Mouse (Mus musculus): ENCODE data around the gene Rnd2. TPM values are rescaled to one million over a fixed set of nuclear protein-coding genes. Genes with fewer than 3 reads are reported as not detected.
"Not testable (repeated sequence)": the region's sequence is repeated elsewhere in the genome, so short reads cannot be mapped to it uniquely, and the experiment has no call there.

Gene Rnd2
- total RNA-seq, 2 experiments from 2014 or later: 145 to 159 TPM

- peak; percentile 41 to 48 for DNase-seq (ENCODE audit: extremely low spot score in 1 of 2, low spot score in 1 of 2)
Measured at GRCm38 (mm10) chr11:101467477-101468262, 2.9 kb downstream of the Rnd2 start.

- DNase-seq (ENCODE audit: extremely low spot score in 1 of 2, low spot score in 1 of 2): peak; percentile 17 to 37
Measured at GRCm38 (mm10) chr11:101468263-101468688, 3.5 kb downstream of the Rnd2 start.

DNA sequence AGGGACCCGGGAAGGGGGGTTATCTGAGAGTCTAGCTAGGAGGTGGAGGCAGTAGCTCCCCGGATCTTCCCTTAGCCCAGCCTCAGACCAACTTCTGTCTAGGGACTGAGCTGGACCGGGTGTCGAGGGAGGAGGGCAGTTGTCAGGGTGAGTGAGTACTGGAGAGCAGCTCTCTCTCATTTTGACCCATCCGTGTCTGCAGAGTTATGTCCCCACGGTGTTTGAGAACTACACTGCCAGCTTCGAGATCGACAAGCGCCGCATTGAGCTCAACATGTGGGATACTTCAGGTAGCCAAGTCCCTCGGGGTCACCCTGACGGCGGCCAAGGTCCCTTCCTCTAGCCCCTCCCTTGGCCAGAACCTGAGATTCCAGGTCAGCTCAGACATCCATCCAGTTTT lies 3.9 kb downstream of the Rnd2 start:
- no peak for DNase-seq (ENCODE audit: extremely low spot score in 1 of 2, low spot score in 1 of 2)

DNA sequence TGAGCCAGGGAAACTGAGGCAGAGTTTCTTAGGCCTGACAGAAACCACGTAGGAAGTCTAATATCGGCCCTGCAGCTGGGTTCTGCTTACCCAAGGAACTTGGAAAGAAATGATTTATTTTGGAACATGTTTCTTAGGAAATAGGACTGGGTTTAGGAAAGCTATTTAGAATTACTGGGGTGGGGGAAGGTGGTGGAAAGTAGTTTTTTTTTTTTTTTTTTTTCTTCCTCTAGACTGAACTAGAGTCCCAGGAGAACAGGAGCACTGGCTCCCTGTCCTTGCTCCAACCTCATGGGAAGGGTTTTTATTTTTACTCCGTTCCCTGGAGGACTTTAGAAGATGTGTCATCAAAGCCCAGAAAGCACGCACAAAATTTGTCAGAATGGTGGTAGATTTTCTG lies 4.4 kb downstream of the Rnd2 start:
- no peak for DNase-seq (ENCODE audit: extremely low spot score in 1 of 2, low spot score in 1 of 2)

DNA sequence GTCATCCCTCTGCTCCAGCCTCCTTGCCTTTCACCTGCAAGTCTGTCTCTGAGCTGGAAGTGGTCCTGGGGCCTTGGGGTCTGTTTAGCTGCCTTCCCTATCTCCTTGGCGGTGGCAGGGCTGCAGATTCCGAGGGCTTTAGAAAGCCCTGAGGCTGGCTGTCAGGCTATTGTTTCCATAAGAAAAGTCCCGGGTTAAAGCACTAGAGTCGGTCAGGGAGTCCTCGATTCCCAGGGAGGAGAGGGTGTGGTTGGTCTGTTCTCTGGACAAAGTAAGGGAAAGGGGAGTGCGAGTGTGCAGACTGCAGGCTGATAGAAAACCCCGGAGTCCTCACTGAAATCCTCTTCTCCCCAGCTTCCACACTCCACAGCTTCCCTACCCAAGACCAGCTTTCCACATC lies 5.4 kb downstream of the Rnd2 start:
- no peak for DNase-seq (ENCODE audit: extremely low spot score in 1 of 2, low spot score in 1 of 2)

DNA sequence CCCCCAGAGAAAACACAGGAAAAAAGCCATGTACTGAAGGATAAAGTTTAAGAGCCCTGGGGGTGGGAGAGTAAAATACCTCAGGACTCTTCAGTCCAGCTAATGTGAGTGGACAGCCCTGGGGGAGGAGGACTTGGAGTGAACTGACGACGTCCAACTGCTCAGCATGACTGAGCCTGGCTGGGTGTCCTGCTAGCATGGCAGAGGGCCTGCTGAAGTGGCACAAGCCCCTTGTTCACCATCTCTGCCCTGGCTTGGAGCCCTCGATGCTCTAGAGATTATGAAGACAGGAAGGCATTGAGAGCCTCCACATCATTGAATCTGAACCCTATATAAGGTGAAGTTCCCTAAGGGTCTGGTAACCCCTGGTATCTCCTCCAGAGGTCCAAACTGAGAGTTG lies 7.1 kb downstream of the Rnd2 start:
- no peak for DNase-seq (ENCODE audit: extremely low spot score in 1 of 2, low spot score in 1 of 2)

- DNase-seq (ENCODE audit: extremely low spot score in 1 of 2, low spot score in 1 of 2): peak in 1 of 2 experiments; percentile 29
Measured at GRCm38 (mm10) chr11:101472336-101472735, 7.5 kb downstream of the Rnd2 start.

DNA sequence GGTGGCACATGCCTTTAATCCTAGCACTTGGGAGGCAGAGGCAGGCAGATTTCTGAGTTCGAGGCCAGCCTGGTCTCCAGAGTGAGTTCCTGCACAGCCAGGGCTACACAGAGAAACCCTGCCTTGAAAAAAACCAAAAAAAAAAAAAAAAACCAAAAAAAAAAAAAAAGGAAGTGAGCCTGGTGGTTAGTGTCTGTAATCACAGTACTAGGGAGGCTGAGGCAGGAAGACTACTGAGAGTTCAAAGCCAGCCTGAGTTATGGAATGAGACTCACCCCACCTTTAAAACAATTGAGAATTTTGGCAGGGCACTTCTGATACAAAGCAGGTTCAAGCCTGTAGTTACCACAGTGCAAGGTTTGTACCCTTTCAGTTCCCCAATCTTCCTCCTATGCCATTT lies 8.9 kb downstream of the Rnd2 start:
- not testable (repeated sequence) for DNase-seq (ENCODE audit: extremely low spot score in 1 of 2, low spot score in 1 of 2)

- DNase-seq (ENCODE audit: extremely low spot score in 1 of 2, low spot score in 1 of 2): no peak
Measured at GRCm38 (mm10) chr11:101474298-101474697, 9.5 kb downstream of the Rnd2 start.

DNA sequence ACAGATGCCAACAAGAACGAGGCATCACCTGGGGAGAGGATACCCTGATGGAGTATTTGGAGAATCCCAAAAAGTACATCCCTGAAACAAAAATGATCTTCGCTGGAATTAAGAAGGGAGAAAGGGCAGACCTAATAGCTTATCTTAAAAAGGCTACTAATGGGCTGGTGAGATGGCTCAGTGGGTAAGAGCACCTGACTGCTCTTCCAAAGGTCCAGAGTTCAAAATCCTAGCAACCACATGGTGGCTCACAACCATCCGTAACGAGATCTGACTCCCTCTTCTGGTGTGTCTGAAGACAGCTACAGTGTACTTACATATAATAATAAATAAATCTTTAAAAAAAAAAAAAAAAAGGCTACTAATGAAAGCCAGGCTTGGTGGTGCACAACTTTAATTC lies 11.6 kb downstream of the Rnd2 start:
- not testable (repeated sequence) for DNase-seq (ENCODE audit: extremely low spot score in 1 of 2, low spot score in 1 of 2)

DNA sequence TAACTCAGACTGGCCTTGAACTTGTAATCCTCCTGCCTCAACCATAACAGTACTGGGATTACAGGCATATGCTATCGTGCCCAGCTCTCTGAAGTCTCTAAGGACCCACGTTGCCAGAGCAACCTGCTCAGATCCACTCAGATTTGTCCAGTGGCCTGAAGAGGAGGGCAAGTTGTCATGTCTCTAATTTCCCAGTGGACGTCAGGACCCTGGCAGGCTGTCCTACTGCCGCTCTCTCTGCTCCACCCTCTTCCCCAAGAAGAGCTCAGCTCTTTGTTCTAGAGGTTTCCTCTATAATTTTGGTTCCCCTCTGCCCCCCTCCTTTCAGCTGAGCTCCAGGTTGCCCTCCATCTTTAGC lies 12.4 kb downstream of the Rnd2 start:
- DNase-seq (ENCODE audit: extremely low spot score in 1 of 2, low spot score in 1 of 2): no peak

- no peak for DNase-seq (ENCODE audit: extremely low spot score in 1 of 2, low spot score in 1 of 2)
Measured at GRCm38 (mm10) chr11:101477552-101478211, 12.9 kb downstream of the Rnd2 start.

- peak in 1 of 2 experiments; percentile 29 for DNase-seq (ENCODE audit: extremely low spot score in 1 of 2, low spot score in 1 of 2)
Measured at GRCm38 (mm10) chr11:101479171-101479635, 14.4 kb downstream of the Rnd2 start.

- DNase-seq (ENCODE audit: extremely low spot score in 1 of 2, low spot score in 1 of 2): no peak
Measured at GRCm38 (mm10) chr11:101480912-101481311, 16.1 kb downstream of the Rnd2 start.

GRCm38 (mm10) chr11:101483804-101484203 lies 19.0 kb downstream of the Rnd2 start:
- DNase-seq (ENCODE audit: extremely low spot score in 1 of 2, low spot score in 1 of 2): no peak

- no peak for DNase-seq (ENCODE audit: extremely low spot score in 1 of 2, low spot score in 1 of 2)
Measured at GRCm38 (mm10) chr11:101484245-101484644, 19.4 kb downstream of the Rnd2 start.

GRCm38 (mm10) chr11:101484814-101485213 lies 20.0 kb downstream of the Rnd2 start:
- no peak for DNase-seq (ENCODE audit: extremely low spot score in 1 of 2, low spot score in 1 of 2)

DNA sequence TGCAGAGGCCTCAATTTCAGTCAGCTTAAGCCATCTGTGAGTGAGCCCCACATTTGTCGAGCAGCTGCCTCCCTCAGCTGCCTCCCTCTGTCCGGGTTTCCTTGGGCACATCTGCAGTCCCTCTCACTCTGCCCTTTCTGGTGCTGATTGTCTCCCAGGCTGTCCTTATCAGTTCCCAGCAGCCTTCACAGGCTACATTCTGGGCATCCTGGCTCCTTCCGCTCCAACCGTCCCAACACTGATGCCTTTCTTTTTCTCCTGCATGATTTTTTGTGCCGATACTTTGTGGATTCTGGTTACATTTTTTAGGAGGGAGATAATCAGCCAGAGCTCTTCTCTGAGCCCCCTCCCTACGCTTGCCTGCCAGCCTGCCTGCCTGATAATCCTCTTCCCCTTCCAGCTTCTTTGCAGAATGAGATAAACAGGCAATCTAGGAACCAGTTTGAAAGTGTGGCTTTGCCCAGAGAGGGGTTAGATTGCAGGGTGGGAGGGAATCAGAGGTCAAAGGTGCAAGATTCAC lies 20.8 kb downstream of the Rnd2 start:
- no peak for DNase-seq (ENCODE audit: extremely low spot score in 1 of 2, low spot score in 1 of 2)

DNA sequence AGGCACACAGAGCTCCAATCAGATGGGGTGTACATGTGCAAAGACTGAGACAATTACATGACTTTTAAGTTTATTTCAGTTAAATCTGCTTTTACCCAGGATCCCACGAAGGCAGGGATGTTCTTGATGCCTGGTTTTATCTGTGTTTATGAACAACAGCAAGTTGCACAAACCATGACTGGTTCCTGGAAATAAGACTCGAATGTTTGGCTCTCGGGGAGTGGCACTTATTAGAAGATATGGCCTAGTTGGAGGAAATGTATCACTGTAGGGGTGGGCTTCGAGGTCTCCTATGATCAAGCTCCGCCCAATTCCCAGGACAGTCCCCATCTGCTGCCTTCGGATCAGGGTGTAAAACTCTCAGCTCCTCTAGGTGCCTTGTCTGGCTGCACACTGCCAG lies 21.3 kb downstream of the Rnd2 start:
- no peak for DNase-seq (ENCODE audit: extremely low spot score in 1 of 2, low spot score in 1 of 2)

DNA sequence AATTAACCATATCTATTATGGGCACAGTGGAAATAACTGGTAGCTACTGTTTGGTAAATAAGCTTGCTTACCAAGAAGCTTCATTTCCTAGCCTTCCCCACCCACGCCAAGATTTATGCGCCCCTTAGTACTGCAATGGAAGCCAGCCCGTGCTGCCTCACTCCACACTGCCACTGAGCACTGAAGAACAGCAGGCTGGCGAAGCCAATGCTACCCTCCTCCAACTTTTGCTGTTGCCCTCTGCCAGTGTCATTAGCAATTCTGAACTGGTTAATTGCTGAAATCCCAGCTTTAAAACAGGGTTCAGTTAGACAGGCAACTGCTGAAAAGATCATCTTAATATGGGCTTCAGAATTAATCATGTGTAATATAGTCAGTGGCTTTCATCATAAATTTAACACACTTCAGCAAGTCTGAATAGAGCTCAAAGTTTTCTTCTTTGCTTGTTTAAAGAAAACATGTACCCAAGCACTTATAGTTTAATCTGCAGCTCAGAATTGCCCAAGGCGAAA lies 41.5 kb downstream of the Rnd2 start:
- DNase-seq (ENCODE audit: extremely low spot score in 1 of 2, low spot score in 1 of 2): no peak

- no peak for DNase-seq (ENCODE audit: extremely low spot score in 1 of 2, low spot score in 1 of 2)
Measured at GRCm38 (mm10) chr11:101507090-101507489, 42.3 kb downstream of the Rnd2 start.
